Mouse (Mus musculus) bone marrow, adult 2 months (tissue): ENCODE measurements around the gene Scgb1c1. TPM values are rescaled to one million over a fixed set of nuclear protein-coding genes. Genes with fewer than 3 reads are reported as not detected.

Experiments
- H3K27ac ChIP-seq: fragments of 200-500 bp; 2 replicates; pipeline ENCODE4 v1.5.1; 2012; ENCODE audit warnings: low read depth, mild to moderate bottlenecking, control low read depth, inconsistent platforms, low read length; ENCODE audit not compliant: control insufficient read depth, poor library complexity, insufficient read depth
- H3K4me1 ChIP-seq: fragments of 200-500 bp; 2 replicates; pipeline ENCODE4 v1.6.1; 2011; ENCODE audit warnings: low read length; ENCODE audit not compliant: control insufficient read depth, insufficient read depth
- H3K4me3 ChIP-seq: fragments of 200-500 bp; replicated peaks from 2 replicates; pipeline ENCODE3; 2011; ENCODE audit warnings: mild to moderate bottlenecking, low read depth, low read length, control low read depth; ENCODE audit not compliant: control insufficient read depth
- CTCF ChIP-seq: fragments of 200-500 bp; IDR thresholded peaks from 2 replicates; pipeline ENCODE4 v1.5.1; 2011; ENCODE audit warnings: low read length, control low read depth; ENCODE audit not compliant: control insufficient read depth, insufficient read depth
- POLR2A ChIP-seq: fragments of 200-500 bp; IDR thresholded peaks from 2 replicates; pipeline ENCODE4 v1.6.1; 2011; ENCODE audit warnings: low read depth, mild to moderate bottlenecking, control low read depth, low read length, borderline replicate concordance; ENCODE audit not compliant: control insufficient read depth
- WGBS: fragments of 180-500 bp; shearing (Covaris S2); methylation state at CpG from one replicate; pipeline ENCODE4 v1.1.7; 2018; 5-methylcytosine and 5-hydroxymethylcytosine counted together
- polyA plus RNA-seq: library from polyadenylated mRNA; stranded (reverse); fragments of >200 nt; gene quantifications from 2 replicates; pipeline ENCODE4 v1.2.4, GENCODE M21; 2011; ENCODE audit warnings: low replicate concordance; ENCODE audit not compliant: missing spikeins, insufficient read depth, insufficient read length

The Scgb1c1 gene
- polyA plus RNA-seq, 1 experiment: not detected

DNA sequence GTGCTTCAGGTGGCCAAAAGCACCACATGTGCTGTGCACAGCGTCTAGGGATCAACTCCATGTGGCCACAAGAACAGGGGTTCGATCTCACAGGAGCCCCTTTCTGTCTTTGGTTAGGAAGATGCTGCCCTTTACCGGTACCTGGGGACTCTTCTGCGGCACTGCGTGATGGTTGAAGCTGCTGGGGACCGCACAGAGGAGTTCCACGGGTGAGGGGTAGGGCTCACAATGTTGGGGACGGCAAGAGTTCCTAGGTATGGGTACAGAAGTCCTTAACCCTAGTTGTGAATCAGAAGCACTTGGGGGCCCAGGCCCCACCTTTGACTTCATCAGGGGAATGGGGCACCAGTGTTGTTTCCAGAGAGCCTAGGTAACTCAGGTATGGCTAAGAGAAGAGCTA, 13.4 kb downstream of the Scgb1c1 start:
- Histone ChIP-seq H3K4me1 (peaks cover 5% of the 10 kb centered on the region; the same call in 1 of the 2 replicates), H3K4me3 (peak overlapping the region; percentile 82), H3K27ac (no peak overlapping the region)
- 86% methylated on average over 8 of the region's 8 CpGs for WGBS
- TF ChIP-seq POLR2A (no peak), CTCF (no peak)

- H3K27ac ChIP-seq: no peak overlapping the region
- 79% methylated on average over 6 of the region's 6 CpGs for WGBS
- peaks cover 5% of the 10 kb centered on the region; the same call in 1 of the 2 replicates for H3K4me1 ChIP-seq
- no peak overlapping the region for H3K4me3 ChIP-seq
- TF ChIP-seq CTCF (no peak), POLR2A (no peak)
Observed at GRCm38 (mm10) chr7:140859997-140860396, 14.7 kb downstream of the Scgb1c1 start.

DNA sequence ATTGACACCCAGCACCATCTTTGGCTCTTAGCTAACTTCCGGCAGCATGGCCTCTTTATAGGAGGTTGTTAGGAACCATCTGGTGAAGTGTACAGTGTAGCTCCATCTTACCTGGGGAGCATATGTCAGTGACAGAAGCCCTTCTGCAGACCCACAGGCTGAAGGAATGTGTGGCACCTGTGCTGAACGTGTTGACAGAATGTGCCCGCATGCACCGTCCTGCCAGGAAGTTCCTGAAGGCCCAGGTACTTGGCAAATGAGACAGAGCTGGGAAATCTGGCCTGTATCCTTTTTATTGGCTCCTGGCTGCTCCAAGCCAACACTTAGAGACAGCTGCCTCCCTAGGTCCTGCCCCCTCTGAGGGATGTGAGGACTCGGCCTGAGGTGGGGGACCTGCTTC, 15.4 kb downstream of the Scgb1c1 start:
- 88% methylated on average over 5 of the region's 5 CpGs for WGBS
- TF ChIP-seq CTCF: no peak
- no peak for TF ChIP-seq POLR2A
- Histone ChIP-seq H3K4me1 (peaks cover 5% of the 10 kb centered on the region; the same call in 1 of the 2 replicates), H3K27ac (no peak overlapping the region), H3K4me3 (no peak overlapping the region)

GRCm38 (mm10) chr7:140864761-140865160, 19.4 kb downstream of the Scgb1c1 start:
- TF ChIP-seq CTCF (no peak), POLR2A (no peak)
- peaks cover 2% of the 10 kb centered on the region; the same call in 1 of the 2 replicates for H3K4me1 ChIP-seq
- H3K4me3 ChIP-seq: no peak overlapping the region
- WGBS: 88% methylated on average over 12 of the region's 12 CpGs
- no peak overlapping the region for H3K27ac ChIP-seq

GRCm38 (mm10) chr7:140874224-140874623, 28.9 kb downstream of the Scgb1c1 start:
- peak overlapping the region; percentile 26; the same call in 1 of the 2 replicates for H3K27ac ChIP-seq

GRCm38 (mm10) chr7:140877364-140877763, 32.0 kb downstream of the Scgb1c1 start:
- no peak overlapping the region for H3K27ac ChIP-seq
- peaks cover 15% of the 10 kb centered on the region; the same call in 1 of the 2 replicates for H3K4me1 ChIP-seq
- TF ChIP-seq CTCF (no peak), POLR2A (no peak)
- WGBS: 20% methylated on average over 6 of the region's 6 CpGs
- no peak overlapping the region for H3K4me3 ChIP-seq

More at GRCm38 (mm10) chr7:140874224-140874623, 28.9 kb downstream of the Scgb1c1 start:
- TF ChIP-seq POLR2A (no peak), CTCF (no peak)
- 6% methylated on average over 4 of the region's 4 CpGs for WGBS
- peaks cover 11% of the 10 kb centered on the region; the same call in 1 of the 2 replicates for H3K4me1 ChIP-seq
- no peak overlapping the region for H3K4me3 ChIP-seq

DNA sequence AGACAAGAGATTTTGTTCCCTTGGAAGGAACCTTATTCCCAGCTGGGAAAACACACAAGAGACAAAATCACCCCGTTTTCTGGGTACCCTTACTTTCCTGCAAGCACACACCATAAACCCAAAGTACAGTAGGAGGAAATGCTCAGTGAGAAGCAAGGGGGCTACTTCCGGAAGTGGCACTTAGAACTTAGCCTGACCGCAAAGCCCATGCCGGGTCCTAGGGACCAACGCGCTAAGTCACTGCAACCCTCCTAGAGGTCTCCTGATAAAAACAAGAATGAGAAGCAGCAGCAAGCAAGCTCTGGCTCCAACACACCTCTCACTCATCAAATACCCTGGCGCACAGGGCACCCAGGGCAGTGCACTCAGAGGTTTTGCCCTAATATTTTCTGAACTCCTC, 34.0 kb downstream of the Scgb1c1 start:
- H3K4me3 ChIP-seq: peak overlapping the region; percentile 2
- H3K27ac ChIP-seq: peak overlapping the region; percentile 46; the same call in 1 of the 2 replicates
- peaks cover 15% of the 10 kb centered on the region; the same call in 1 of the 2 replicates for H3K4me1 ChIP-seq
- no peak for TF ChIP-seq POLR2A
- TF ChIP-seq CTCF: no peak
- WGBS: 4% methylated on average over 7 of the region's 7 CpGs

GRCm38 (mm10) chr7:140880419-140880818, 35.1 kb downstream of the Scgb1c1 start:
- H3K4me3 ChIP-seq: no peak overlapping the region
- no peak overlapping the region for H3K27ac ChIP-seq
- 12% methylated on average over 3 of the region's 3 CpGs for WGBS
- peaks cover 10% of the 10 kb centered on the region; the same call in 1 of the 2 replicates for H3K4me1 ChIP-seq
- TF ChIP-seq CTCF (no peak), POLR2A (no peak)

DNA sequence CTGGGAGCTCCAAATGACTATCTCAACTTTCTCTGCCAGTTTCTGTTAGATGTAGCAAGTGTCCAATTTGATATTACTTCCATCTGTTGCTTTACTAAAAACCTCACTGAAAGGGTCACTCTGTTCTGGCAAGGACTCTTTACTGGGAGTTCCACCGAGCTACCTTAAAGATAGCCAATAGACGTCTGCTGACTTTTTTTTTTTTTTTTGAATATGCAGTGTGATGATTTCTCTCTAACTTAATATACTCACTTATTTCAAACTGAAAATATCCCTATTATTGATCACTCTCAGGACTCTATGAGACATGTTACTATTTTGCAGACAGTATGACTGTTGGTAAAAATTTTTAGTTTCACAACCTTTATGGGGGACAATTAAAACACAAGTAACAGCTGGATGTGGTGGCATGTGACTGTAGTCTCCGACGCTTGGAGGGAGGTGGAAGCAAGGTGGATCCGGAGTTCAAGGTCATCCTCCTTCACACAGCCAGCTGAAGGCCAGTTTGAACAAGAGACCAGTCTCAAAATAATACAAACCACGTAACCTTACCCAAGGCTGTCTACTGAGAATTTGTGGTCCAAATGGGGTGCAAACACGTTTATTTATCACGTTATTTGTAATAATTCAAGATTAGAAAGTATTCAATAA, 35.6 kb downstream of the Scgb1c1 start:
- under 1% methylated on average over 8 of the region's 8 CpGs for WGBS
- peaks cover 10% of the 10 kb centered on the region; the same call in 1 of the 2 replicates for H3K4me1 ChIP-seq
- no peak overlapping the region for H3K27ac ChIP-seq
- TF ChIP-seq POLR2A: no peak
- TF ChIP-seq CTCF: no peak
- peak overlapping the region; percentile 99 for H3K4me3 ChIP-seq
